Comparison of ENCODE assay signal across 9 mouse cellular contexts in the genomic region with DNA sequence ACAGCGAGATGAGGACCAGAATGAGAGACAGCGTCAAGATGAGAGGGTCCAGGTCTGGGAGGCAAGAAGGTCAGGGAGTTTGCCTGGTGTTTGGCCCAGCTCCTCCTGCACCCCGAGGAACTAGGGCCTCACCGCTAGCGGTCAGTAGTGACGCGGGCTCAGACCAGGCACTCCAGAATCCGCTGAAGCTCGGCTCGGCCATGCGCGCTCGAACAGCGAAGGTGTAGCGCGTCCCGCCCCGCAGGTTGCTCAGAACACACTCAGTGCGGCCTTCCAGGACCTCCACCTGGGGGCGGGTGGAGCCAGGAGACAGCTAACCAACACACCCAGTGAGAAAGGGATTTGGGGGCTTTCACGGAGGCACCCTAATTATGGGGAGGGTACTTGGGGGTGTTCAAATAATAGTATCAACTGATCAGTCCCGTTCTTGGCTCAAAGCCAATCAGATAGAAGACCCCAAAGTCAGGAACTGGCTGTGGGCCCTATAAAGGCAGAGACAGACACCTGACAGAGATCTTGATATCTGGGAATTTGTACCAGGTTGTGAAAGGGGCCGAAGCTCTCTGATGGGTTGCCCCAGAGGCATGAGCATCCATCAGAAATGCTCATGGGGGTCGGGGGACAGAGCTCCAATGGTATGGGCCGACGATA. TPM values are rescaled to one million over a fixed set of nuclear protein-coding genes. Genes with fewer than 3 reads are reported as not detected.
DNase-seq lines count a peak whose midpoint lies in the region; ATAC-seq lines count a peak whose summit lies in the region.
"Had no signal": no experiment of that assay in that cellular context is flagged by ENCODE, and none has a peak within 500 bp of the region (broad histone marks: within the 10 kb centered on the region; RNA-seq: fewer than 3 reads in every experiment).

No protein-coding gene starts in this region.

- peak overlapping the region; percentile 90 for H3K9ac ChIP-seq in liver, embryonic 11.5 days (ENCODE audit: low read depth, low read length)
- H3K9ac ChIP-seq in stomach, embryonic 15.5 days: no peak overlapping the region

- no peaks in the 10 kb centered on the region for H3K9me3 ChIP-seq in megakaryocyte, embryonic 14.5 days
- H3K9me3 ChIP-seq in liver, embryonic 11.5 days (ENCODE audit: control insufficient read depth, low read length): no peaks in the 10 kb centered on the region
- no peaks in the 10 kb centered on the region for H3K9me3 ChIP-seq in stomach, embryonic 15.5 days

- H3K4me3 ChIP-seq in megakaryocyte, embryonic 14.5 days (replicated peaks): peak overlapping the region; percentile 96
- H3K4me3 ChIP-seq in liver, embryonic 11.5 days (ENCODE audit: low read depth, low read length): peak overlapping the region; percentile 82
- H3K4me3 ChIP-seq in stomach, embryonic 15.5 days (replicated peaks): no peak overlapping the region

- H3K27me3 ChIP-seq in megakaryocyte, embryonic 14.5 days (replicated peaks): no peaks in the 10 kb centered on the region
- peaks cover 16% of the 10 kb centered on the region for H3K27me3 ChIP-seq in liver, embryonic 11.5 days (replicated peaks; ENCODE audit: control insufficient read depth, insufficient read depth, low read length)
- peaks cover 15% of the 10 kb centered on the region for H3K27me3 ChIP-seq in stomach, embryonic 15.5 days (replicated peaks)

- peak overlapping the region; percentile 91 for H3K4me2 ChIP-seq in liver, embryonic 11.5 days
- H3K4me2 ChIP-seq in stomach, embryonic 15.5 days: peak overlapping the region; percentile 96; the same call in 1 of the 2 replicates

- H3K4me1 ChIP-seq in megakaryocyte, embryonic 14.5 days: peaks cover 86% of the 10 kb centered on the region
- H3K4me1 ChIP-seq in liver, embryonic 11.5 days (replicated peaks; ENCODE audit: control insufficient read depth, insufficient read depth, low read length): peaks cover 25% of the 10 kb centered on the region
- peaks cover 32% of the 10 kb centered on the region for H3K4me1 ChIP-seq in stomach, embryonic 15.5 days

- peak; percentile 34 for DNase-seq in adrenal gland, adult 2 months
- no peak for DNase-seq in adrenal gland, postnatal 4 days (ENCODE audit: low spot score in 2 of 2)
- DNase-seq in liver, embryonic 11.5 days (ENCODE audit: low spot score): no peak
- no peak for DNase-seq in layer of hippocampus, adult 11-12 months (ENCODE audit: low spot score)
- DNase-seq in right cerebral cortex, postnatal 14 days: no peak

- WGBS in liver, embryonic 11.5 days: 26% methylated on average over 26 of the region's 26 CpGs
- 11% methylated on average over 26 of the region's 26 CpGs for WGBS in stomach, embryonic 15.5 days

- H3K27ac ChIP-seq in liver, embryonic 11.5 days (ENCODE audit: low read depth, low read length): peak overlapping the region; percentile 98
- H3K27ac ChIP-seq in stomach, embryonic 15.5 days: no peak overlapping the region
- H3K27ac ChIP-seq: macrophage had no signal

- H3K36me3 ChIP-seq in megakaryocyte, embryonic 14.5 days (replicated peaks; ENCODE audit: low read length): peaks cover 41% of the 10 kb centered on the region
- H3K36me3 ChIP-seq in liver, embryonic 11.5 days (ENCODE audit: control insufficient read depth, insufficient read depth, low read length): peaks cover 23% of the 10 kb centered on the region
- no peaks in the 10 kb centered on the region for H3K36me3 ChIP-seq in stomach, embryonic 15.5 days

- no peak for ATAC-seq in megakaryocyte, adult 5-6 weeks (ENCODE audit: poor library complexity, severe bottlenecking)
- ATAC-seq in liver, embryonic 11.5 days (replicated peaks; ENCODE audit: low FRiP score): no peak
- ATAC-seq in stomach, embryonic 15.5 days (ENCODE audit: insufficient read depth, low FRiP score, low read depth): no peak

RNA-seq across cellular contexts. Expression of a gene that starts 2.6 kb away (rescaled TPM):
- 1 to 10 TPM; 1.5 to 2.7 TPM for total RNA-seq in adrenal gland, adult 2 months (2021)
- polyA plus RNA-seq in adrenal gland, adult 2 months (2012; rRNA removed): 3.7 and 6.0 TPM in 2 replicates
- 10 to 100 TPM in 1 of 2 experiments, 1 to 10 TPM in 1; 7.7 to 10.2 TPM for total RNA-seq in adrenal gland, postnatal 4 days (2021)
- polyA plus RNA-seq in megakaryocyte, embryonic 14.5 days (2012; ENCODE audit: insufficient read depth, low replicate concordance): 171 and 223 TPM in 2 replicates
- 0.45 and 0.84 TPM in 2 replicates for total RNA-seq in megakaryocyte, adult 5-6 weeks (2015)
- total RNA-seq in megakaryocyte, adult 5-6 weeks (2017): 0.28 and 1.2 TPM in 2 replicates
- polyA plus RNA-seq in liver, embryonic 11.5 days (2014; fragmentation: Nextera tagmentation; extraction: Ambion mirVana): 131 TPM in 2 replicates
- 8.5 and 14.7 TPM in 2 replicates for polyA plus RNA-seq in stomach, embryonic 15.5 days (2015; fragmentation: Nextera tagmentation; extraction: Ambion mirVana)

RNA-seq across cellular contexts. Expression of a gene that starts 5.1 kb away (rescaled TPM):
- 10 to 100 TPM; 14.2 to 18.6 TPM for total RNA-seq in adrenal gland, adult 2 months (2021)
- polyA plus RNA-seq in adrenal gland, adult 2 months (2012; rRNA removed): 12.4 and 20.2 TPM in 2 replicates
- 10 to 100 TPM; 15.9 to 16.1 TPM for total RNA-seq in adrenal gland, postnatal 4 days (2021)
- 3.9 and 5.9 TPM in 2 replicates for polyA plus RNA-seq in megakaryocyte, embryonic 14.5 days (2012; ENCODE audit: insufficient read depth, low replicate concordance)
- 3.7 and 4.3 TPM in 2 replicates for total RNA-seq in megakaryocyte, adult 5-6 weeks (2015)
- total RNA-seq in megakaryocyte, adult 5-6 weeks (2017): 6.5 and 6.6 TPM in 2 replicates
- polyA plus RNA-seq in liver, embryonic 11.5 days (2014; fragmentation: Nextera tagmentation; extraction: Ambion mirVana): 9.8 and 11.9 TPM in 2 replicates
- 6.2 and 6.6 TPM in 2 replicates for polyA plus RNA-seq in stomach, embryonic 15.5 days (2015; fragmentation: Nextera tagmentation; extraction: Ambion mirVana)

RNA-seq across cellular contexts. Expression of a gene that starts 23.9 kb away (rescaled TPM):
- 10 to 100 TPM; 21.7 to 31.7 TPM for total RNA-seq in adrenal gland, adult 2 months (2021)
- polyA plus RNA-seq in adrenal gland, adult 2 months (2012; rRNA removed): 120 and 147 TPM in 2 replicates
- total RNA-seq in adrenal gland, postnatal 4 days (2021): 10 to 100 TPM; 39.4 to 41.6 TPM
- polyA plus RNA-seq in megakaryocyte, embryonic 14.5 days (2012; ENCODE audit: insufficient read depth, low replicate concordance): 3.1 and 6.4 TPM in 2 replicates
- 0.57 and 0.96 TPM in 2 replicates for total RNA-seq in megakaryocyte, adult 5-6 weeks (2015)
- total RNA-seq in megakaryocyte, adult 5-6 weeks (2017): 0.65 TPM in 1 of 2 replicates, not detected in the other
- polyA plus RNA-seq in liver, embryonic 11.5 days (2014; fragmentation: Nextera tagmentation; extraction: Ambion mirVana): 6.1 and 7.2 TPM in 2 replicates
- 7.9 and 8.1 TPM in 2 replicates for polyA plus RNA-seq in stomach, embryonic 15.5 days (2015; fragmentation: Nextera tagmentation; extraction: Ambion mirVana)

RNA-seq across cellular contexts. Expression of a gene that starts 28.6 kb away (rescaled TPM):
- 10 to 100 TPM; 14.2 to 46.9 TPM for total RNA-seq in adrenal gland, adult 2 months (2021)
- polyA plus RNA-seq in adrenal gland, adult 2 months (2012; rRNA removed): 137 and 177 TPM in 2 replicates
- total RNA-seq in adrenal gland, postnatal 4 days (2021): 10 to 100 TPM; 26.1 to 36.2 TPM
- polyA plus RNA-seq in megakaryocyte, embryonic 14.5 days (2012; ENCODE audit: insufficient read depth, low replicate concordance): 2.2 and 5.6 TPM in 2 replicates
- total RNA-seq in megakaryocyte, adult 5-6 weeks (2015): not detected in 2 replicates
- total RNA-seq in megakaryocyte, adult 5-6 weeks (2017): not detected in 2 replicates
- 0.34 and 0.55 TPM in 2 replicates for polyA plus RNA-seq in liver, embryonic 11.5 days (2014; fragmentation: Nextera tagmentation; extraction: Ambion mirVana)
- polyA plus RNA-seq in stomach, embryonic 15.5 days (2015; fragmentation: Nextera tagmentation; extraction: Ambion mirVana): 5.0 TPM in 2 replicates

RNA-seq across cellular contexts. Expression of a gene that starts 33.3 kb away (rescaled TPM):
- total RNA-seq in adrenal gland, adult 2 months (2021): 100 to 1,000 TPM; 381 to 452 TPM
- polyA plus RNA-seq in adrenal gland, adult 2 months (2012; rRNA removed): 1,222 and 1,525 TPM in 2 replicates
- total RNA-seq in adrenal gland, postnatal 4 days (2021): 100 to 1,000 TPM; 242 to 269 TPM
- 33.0 and 55.9 TPM in 2 replicates for polyA plus RNA-seq in megakaryocyte, embryonic 14.5 days (2012; ENCODE audit: insufficient read depth, low replicate concordance)
- total RNA-seq in megakaryocyte, adult 5-6 weeks (2015): 40.9 and 48.2 TPM in 2 replicates
- 8.0 and 14.1 TPM in 2 replicates for total RNA-seq in megakaryocyte, adult 5-6 weeks (2017)
- 45.0 and 51.0 TPM in 2 replicates for polyA plus RNA-seq in liver, embryonic 11.5 days (2014; fragmentation: Nextera tagmentation; extraction: Ambion mirVana)
- polyA plus RNA-seq in stomach, embryonic 15.5 days (2015; fragmentation: Nextera tagmentation; extraction: Ambion mirVana): 70.7 and 74.5 TPM in 2 replicates

Comparison
In these comparisons a context has a peak if more than half of its experiments do, and no peak if none do; other contexts are left out.
1. RNA of a gene that starts 23.9 kb away (polyA plus RNA-seq): 120 to 147 TPM in adrenal gland, adult 2 months; 7.9 to 8.1 TPM in stomach, embryonic 15.5 days, 6.1 to 7.2 TPM in liver, embryonic 11.5 days and 3.1 to 6.4 TPM in megakaryocyte, embryonic 14.5 days; every median in the first group is over 10 times any median in the second.